Mouse (Mus musculus) thymus, adult 18-20 months (tissue): ENCODE results near the gene Htra2.

Experiments used
- DNase-seq, 2 experiments: peaks; one replicate each; pipeline ENCODE4 v3.0.0; 2022; ENCODE audit warnings: mixed read lengths in 2 of 2

The Htra2 gene

DNA sequence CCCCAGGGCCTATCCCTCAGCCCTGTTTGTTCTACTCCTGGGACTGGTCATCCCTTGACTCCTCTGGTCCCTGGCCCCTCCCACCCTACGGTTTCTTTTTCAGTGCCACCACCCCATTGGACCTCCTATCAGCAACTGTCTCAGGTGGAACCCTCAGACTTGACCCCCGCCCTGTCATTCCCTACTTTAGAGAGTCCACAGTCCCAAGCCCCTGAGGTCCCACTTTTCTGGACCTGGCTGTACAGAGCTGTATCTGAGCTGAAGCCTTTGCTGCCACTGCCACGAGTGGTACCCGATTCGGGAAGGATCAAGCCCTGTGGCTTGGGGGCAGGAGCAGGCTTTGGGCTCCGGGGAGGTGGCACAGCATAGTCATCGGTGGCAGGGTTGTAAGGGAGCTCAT, 24.0 kb downstream of the Htra2 start:
- DNase-seq: no peak

- no peak for DNase-seq
Observed at GRCm38 (mm10) chr6:83029777-83030176, 25.3 kb downstream of the Htra2 start.

- no peak for DNase-seq
Observed at GRCm38 (mm10) chr6:83027706-83028105, 27.4 kb downstream of the Htra2 start.

- DNase-seq: no peak
Observed at GRCm38 (mm10) chr6:83027293-83027692, 27.8 kb downstream of the Htra2 start.

DNA sequence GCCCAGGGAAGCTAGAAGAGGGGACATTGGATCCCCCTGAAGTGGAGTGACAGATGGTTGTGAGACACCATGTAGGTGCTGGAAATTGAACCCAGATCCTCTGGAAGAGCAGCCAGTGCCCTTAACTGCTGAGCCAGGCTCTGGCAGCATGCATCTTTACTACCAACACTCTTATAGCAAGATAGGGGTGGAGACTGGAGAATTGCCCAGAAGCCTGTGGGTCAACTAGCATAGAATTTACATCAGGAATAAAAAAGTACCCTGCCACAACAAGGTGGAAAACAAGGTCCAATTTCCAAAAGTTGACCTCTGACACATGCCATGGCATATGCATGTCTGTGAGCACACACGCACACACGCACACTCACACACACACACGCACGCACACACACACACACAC, 29.9 kb downstream of the Htra2 start:
- DNase-seq: no peak

DNA sequence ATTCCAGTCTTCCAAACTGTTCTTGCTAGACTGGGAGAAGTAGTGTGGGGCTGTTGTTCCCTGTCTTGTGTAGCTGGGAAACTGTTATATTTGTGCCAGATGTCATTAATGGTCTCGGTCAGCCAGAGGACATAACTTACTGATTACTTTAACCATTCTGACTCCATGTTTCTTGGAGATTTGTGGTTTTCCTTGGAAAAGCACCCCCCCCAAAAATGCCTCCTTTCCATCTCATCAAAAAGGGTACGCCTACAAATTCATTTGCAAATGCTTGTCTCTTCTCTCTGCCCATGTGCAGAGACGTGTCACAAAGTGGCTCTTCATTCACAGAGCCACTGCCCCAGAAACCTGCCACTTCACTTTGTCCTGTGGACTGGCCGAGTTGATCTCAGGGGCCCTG, 30.7 kb downstream of the Htra2 start:
- no peak for DNase-seq

GRCm38 (mm10) chr6:83023786-83024185, 31.3 kb downstream of the Htra2 start:
- DNase-seq: no peak

GRCm38 (mm10) chr6:83023008-83023407, 32.1 kb downstream of the Htra2 start:
- no peak for DNase-seq

DNA sequence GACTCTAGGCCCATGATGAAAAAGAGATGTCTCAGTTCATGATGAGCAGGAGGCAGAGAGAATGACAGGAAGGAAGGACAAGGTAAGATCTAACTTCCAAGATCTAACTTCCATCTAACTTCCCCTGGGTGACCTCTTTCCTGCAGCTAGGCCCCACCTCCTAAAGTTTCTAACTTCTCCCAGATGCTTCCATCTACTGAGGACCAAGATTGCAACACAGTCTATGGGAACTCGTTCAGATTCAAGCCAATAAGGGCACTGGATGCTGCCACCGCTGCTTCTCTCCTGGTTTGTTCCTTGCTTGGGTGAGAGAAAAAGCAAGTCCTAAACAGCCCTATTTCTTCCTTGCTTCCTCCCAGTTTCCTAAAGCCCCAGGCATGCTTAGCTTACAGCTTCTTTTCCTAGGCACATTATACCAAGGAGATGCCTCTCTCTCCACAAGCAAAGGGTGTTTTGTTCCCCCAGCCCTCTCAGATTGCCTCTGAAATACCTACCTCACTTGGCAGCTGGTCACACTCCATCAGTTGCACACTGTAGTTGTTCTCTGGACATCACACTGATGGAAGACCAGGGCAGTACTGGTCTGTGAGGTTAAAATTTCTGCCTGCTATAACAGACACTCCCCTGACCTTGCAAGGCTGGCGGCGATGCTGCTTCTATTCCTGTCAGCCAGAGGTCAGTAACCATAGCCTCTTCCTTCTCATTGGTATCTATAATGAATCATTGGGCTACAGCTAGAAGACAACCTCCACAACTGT, 34.1 kb downstream of the Htra2 start:
- no peak for DNase-seq

- DNase-seq: no peak
Observed at GRCm38 (mm10) chr6:83020121-83020520, 35.0 kb downstream of the Htra2 start.

DNA sequence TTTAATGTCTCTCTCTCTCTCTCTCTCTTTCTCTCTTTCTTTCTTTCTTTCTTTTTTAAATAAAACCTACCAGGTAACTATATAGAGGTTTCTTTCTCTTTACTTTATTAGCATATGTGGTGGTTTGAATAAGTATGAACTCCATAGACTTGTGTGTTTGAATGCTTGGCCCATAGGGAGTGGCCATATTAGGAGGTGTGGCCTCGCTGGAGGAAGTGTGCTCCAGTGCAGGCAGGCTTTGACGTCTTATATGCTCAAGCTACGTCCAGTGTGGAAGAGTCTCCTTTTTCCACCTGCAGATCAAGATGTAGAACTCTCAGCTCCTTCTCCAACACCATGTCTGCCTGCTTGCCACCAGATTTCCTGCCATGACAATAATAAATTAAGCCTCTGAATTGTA, 36.0 kb downstream of the Htra2 start:
- DNase-seq: no peak

- DNase-seq: no peak
Observed at GRCm38 (mm10) chr6:83017190-83017589, 37.9 kb downstream of the Htra2 start.

DNA sequence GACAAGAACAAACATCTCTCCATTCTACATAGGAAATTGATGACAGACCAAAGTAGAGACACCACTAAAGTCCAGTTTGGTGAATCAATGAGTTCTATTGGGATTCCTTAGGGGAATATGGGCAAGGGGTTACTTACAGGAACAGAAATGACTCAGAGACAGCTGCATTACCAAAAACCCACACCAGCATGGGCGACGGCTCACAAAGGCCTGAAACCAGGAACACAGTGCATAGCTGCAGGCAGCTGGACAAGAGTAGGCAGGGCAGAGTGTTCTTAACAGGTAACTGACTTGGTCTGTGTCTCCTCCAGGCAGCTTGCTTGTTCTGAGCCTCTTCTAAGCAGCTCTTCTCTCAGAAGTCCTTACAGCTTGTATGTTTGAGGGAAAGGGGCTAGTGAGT, 39.3 kb downstream of the Htra2 start:
- no peak for DNase-seq

- no peak for DNase-seq
Observed at GRCm38 (mm10) chr6:83014482-83015466, 40.3 kb downstream of the Htra2 start.

DNA sequence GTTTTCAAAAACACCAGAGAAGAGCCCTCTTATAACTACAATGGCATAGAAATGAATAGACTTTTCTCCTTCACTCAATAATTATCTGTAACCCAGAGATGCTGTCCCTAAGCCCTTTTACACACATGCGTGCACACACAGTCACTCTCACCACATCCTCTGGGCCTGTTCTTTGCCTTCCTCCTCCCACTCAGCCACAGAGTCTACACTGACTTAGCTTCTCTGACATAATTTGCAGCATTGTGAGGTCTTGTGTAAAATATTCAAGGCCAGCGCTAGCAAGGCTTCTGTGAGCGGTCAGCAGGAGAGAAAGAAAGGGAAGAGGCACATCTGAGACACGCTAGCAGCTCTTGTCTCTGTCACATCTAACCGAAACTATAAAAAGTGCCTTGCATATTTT, 41.6 kb downstream of the Htra2 start:
- no peak for DNase-seq

- DNase-seq: no peak
Observed at GRCm38 (mm10) chr6:83011756-83012155, 43.3 kb downstream of the Htra2 start.

DNA sequence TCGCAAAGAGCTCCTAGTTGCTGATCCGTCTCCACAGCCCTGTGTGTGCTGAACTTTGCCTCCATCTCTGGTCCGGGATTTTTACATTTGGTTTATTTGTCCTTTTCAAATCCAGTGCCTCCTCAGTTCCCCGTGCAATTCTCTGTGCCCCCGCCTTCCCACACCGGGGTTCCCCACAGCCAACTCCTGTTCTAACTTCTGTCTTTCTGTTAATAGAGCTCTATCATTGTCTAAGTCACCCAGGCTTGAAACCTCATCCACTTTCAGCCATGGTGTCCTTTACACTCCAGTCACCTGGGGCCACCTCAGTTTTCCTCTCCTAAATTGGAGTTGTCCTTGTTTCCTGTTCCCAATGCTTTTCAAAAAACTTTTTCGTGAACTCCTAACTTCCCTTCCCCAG, 43.8 kb downstream of the Htra2 start:
- DNase-seq: no peak

DNA sequence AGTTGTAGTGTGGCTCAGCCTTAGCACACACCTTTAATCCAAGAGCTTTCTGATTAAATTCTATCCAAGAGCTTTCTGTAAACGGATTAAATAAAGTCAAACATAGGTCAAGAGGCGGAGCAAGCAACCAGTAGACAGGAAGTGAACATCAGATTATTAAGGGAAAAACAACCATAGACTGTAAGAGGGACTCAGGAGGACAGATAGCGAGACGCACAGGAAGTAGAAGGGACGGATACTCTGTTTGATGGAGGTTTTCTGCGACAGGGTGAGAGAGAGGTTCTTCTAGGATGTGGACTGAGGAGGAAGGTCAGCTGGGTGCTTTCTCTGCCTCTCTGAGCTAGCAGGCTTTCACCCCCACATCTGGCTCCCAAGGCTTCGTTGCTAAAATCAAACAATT, 45.1 kb downstream of the Htra2 start:
- no peak for DNase-seq

DNA sequence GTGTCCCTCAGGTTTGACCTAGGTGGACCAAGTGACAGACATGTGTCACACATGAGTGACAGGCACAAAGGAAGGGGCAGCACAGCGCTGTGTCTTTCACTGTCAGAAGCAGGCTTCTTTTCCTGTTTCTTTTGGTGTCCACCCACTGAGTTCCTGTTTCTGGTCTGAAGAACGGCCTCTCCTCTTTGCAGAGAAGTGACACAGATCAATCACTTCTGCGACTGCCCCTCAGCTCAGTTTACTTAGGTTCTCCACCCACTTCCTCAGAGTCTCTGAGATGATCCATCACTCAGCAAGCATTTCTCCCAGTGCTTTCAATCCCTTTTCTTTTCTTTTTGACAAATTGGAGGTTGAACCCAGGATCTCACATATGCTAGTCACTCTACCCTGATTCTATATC, 46.4 kb downstream of the Htra2 start:
- no peak for DNase-seq

DNA sequence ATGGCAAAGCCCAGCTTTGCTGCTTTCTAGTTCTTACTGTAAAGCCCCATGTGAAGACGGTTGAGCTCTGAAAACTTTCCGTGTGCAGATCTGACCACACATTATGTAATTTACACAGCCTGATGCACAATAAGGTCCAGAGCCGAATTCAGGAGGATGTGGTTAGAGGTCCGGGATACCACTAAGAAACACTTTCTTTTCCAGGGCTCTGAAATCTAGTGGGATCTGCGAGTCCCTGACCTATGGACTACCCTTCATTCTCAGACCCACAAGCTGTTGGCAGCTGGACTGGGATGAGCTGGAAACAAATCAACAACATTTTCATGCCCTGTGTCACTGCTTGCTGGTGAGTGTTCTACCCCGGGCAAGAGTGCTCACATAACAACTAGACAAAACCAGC, 49.0 kb downstream of the Htra2 start:
- DNase-seq: no peak

DNA sequence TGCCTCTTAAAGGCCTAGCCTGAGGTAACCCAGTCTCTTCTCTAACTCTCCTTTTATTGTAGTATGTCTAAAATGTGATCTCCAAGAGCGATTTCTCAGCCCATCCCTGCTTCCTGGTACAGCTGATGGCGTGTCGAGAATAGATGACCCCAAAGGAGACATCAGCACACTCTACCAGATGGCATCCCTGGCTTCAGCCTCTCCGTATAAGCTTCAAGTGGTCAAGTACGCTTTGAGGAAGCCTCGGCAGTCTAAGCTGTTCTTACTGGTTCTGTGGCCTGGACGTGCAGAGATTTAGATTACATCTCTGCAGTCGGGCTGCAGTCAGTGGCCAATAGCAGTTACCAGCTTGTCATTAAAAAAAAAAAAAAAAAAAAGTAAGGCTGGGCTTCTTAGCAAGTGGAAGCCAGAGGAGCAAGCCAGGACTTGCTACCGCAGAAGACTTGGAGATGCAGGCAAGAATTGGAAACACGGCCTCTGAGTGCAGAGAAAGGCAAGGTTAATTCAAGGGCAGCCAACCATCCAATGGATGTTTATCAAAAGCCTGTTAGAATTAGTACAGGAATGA, 49.5 kb downstream of the Htra2 start:
- no peak for DNase-seq

DNA sequence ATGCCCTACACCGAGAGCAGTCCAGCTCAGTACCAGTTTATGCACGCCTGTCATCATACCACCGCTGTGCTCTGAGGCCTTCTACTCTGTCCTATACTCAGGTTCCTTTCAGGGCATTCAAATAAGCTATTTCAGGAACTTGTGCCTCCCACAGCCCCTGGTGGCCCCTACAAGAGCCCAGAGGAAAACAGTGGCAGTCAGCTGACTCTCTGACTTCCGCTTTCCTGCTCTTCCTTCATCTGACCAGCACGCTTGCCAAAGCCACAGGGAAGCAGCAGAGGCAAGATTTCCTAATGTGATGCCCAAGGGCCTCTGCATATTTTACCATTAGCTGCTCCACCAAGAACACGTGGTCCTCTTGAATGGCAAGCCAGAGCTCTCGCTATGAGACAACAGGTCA, 50.2 kb downstream of the Htra2 start:
- DNase-seq: no peak

DNA sequence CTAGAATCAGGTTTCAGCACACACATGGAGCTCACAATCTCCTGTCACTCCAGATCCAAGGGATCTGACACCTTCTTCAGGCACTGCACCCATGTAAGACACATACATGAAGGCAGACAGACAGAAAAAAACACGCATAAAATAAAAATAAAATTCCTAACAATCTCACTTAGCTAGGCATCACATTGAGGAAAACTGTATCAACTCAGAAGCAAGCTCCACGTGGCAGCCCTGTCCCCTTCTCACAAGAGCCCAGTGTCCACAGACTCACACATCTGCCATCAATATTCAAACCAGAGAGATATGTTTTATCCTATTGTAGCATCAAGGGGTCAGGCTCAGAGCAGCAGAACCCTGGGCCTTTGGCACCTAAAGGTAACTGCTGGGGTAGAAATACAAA, 50.8 kb downstream of the Htra2 start:
- DNase-seq: no peak

- no peak for DNase-seq
Observed at GRCm38 (mm10) chr6:83003850-83004249, 51.2 kb downstream of the Htra2 start.
